Mouse (Mus musculus) cortical plate, adult 2 months (tissue): ENCODE measurements around the gene Shc2.

Experiments used
- CTCF ChIP-seq: fragments of 200-500 bp; IDR thresholded peaks from 2 replicates; pipeline ENCODE4 v1.5.1; 2011; ENCODE audit warnings: mild to moderate bottlenecking, control low read depth, low read length; ENCODE audit not compliant: insufficient read depth; ENCODE audit errors: extremely low read depth
- POLR2A ChIP-seq: fragments of 200-500 bp; IDR thresholded peaks from 2 replicates; pipeline ENCODE4 v1.6.1; 2011; ENCODE audit warnings: mild to moderate bottlenecking, low read length, control low read depth; ENCODE audit not compliant: insufficient read depth; ENCODE audit errors: extremely low read depth

- TF ChIP-seq CTCF (no peak), POLR2A (no peak)
Observed at GRCm38 (mm10) chr10:79580356-79580755, 57.4 kb downstream of the Shc2 start.
